Mouse (Mus musculus) c-Kit-positive CD71-positive TER-119-positive erythroid progenitor cells, embryonic 14.5 days (primary cell): ENCODE measurements around the gene Rab13.

ENCODE experiments used
- DNase-seq: peaks from one replicate; pipeline ENCODE4 v3.0.0-alpha.2; 2013; ENCODE audit warnings: low spot score

Rab13 gene

GRCm38 (mm10) chr3:90213377-90213866 lies at the start of gene Rab13, which contains the start of gene Rps27:
Gene Rab13, plus strand, starts transcription at chr3:90213695.
Gene Rps27, minus strand, starts transcription at chr3:90213651.
- peak; percentile 91 for DNase-seq

GRCm38 (mm10) chr3:90179566-90179965 lies 33.9 kb upstream of the Rab13 start:
- DNase-seq: no peak

GRCm38 (mm10) chr3:90183581-90183980 lies 29.9 kb upstream of the Rab13 start:
- DNase-seq: no peak

- DNase-seq: no peak
These were observed 22.5 kb upstream of the Rab13 start for GRCm38 (mm10) chr3:90190859-90191510.

GRCm38 (mm10) chr3:90194759-90195158 lies 18.7 kb upstream of the Rab13 start:
- DNase-seq: no peak

- no peak for DNase-seq
These were observed 17.9 kb upstream of the Rab13 start for GRCm38 (mm10) chr3:90195644-90196043.

- no peak for DNase-seq
These were observed 15.9 kb upstream of the Rab13 start for GRCm38 (mm10) chr3:90197548-90197947.

- no peak for DNase-seq
These were observed 10.6 kb upstream of the Rab13 start for GRCm38 (mm10) chr3:90202884-90203283.

- DNase-seq: no peak
These were observed 9.9 kb upstream of the Rab13 start for GRCm38 (mm10) chr3:90203619-90204018.

GRCm38 (mm10) chr3:90204582-90204981 lies 8.9 kb upstream of the Rab13 start:
- DNase-seq: no peak

- no peak for DNase-seq
These were observed 4.8 kb upstream of the Rab13 start for GRCm38 (mm10) chr3:90208662-90209061.

GRCm38 (mm10) chr3:90209908-90210566 lies 3.5 kb upstream of the Rab13 start:
- no peak for DNase-seq

GRCm38 (mm10) chr3:90211475-90212398 lies 1.8 kb upstream of the Rab13 start:
- no peak for DNase-seq

GRCm38 (mm10) chr3:90212723-90213122 lies 772 bp upstream of the Rab13 start:
- DNase-seq: no peak

GRCm38 (mm10) chr3:90213956-90214684 lies 625 bp downstream of the Rab13 start:
- DNase-seq: no peak

- DNase-seq: no peak
These were observed 2.4 kb downstream of the Rab13 start for GRCm38 (mm10) chr3:90215825-90216380.

GRCm38 (mm10) chr3:90220088-90220487 lies 6.6 kb downstream of the Rab13 start:
- peak; percentile 62 for DNase-seq

GRCm38 (mm10) chr3:90220531-90220951 lies 7.0 kb downstream of the Rab13 start:
- no peak for DNase-seq

- DNase-seq: no peak
These were observed 7.6 kb downstream of the Rab13 start for GRCm38 (mm10) chr3:90221123-90221522.

GRCm38 (mm10) chr3:90222455-90222854 lies 9.0 kb downstream of the Rab13 start:
- no peak for DNase-seq

- DNase-seq: no peak
These were observed 9.4 kb downstream of the Rab13 start for GRCm38 (mm10) chr3:90222941-90223340.
